Mouse (Mus musculus): ENCODE results near the gene Cntn1. TPM values are rescaled to one million over a fixed set of nuclear protein-coding genes. Genes with fewer than 3 reads are reported as not detected.

Cntn1 gene
- polyA plus RNA-seq, 1 experiment from 2014 or later, result 1.8 TPM

DNA sequence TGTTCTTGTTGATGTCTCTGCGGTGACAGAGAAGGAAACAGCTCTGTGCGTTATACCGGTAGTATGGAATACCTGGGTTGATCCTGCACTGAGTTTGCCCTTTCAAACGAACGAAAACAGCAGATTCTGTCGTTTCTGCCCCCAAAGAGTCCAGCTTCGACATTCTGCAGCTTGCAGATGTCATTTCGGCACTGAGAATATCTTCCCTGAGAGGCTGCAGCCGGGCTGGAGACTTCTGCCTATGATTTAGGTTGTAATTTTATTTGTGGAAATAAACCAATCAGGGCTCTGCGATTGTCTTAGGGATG, 109.8 kb downstream of the Cntn1 start:
- Histone ChIP-seq H3K9ac (no peak overlapping the region), H3K27me3 (0 out of 2 replicates have a peak, but pooled peaks cover 3% of the 10 kb centered on the region), H3K9me3 (no peaks in the 10 kb centered on the region), H3K27ac (no peak overlapping the region), H3K36me3 (no peaks in the 10 kb centered on the region), H3K4me3 (no peak overlapping the region), H3K4me1 (no peaks in the 10 kb centered on the region), H3K4me2 (replicated peaks) (no peak overlapping the region)
- WGBS, result 75% methylated on average over 10 of the region's 10 CpGs
- ATAC-seq (ENCODE audit: low FRiP score, low read depth), result no peak

DNA sequence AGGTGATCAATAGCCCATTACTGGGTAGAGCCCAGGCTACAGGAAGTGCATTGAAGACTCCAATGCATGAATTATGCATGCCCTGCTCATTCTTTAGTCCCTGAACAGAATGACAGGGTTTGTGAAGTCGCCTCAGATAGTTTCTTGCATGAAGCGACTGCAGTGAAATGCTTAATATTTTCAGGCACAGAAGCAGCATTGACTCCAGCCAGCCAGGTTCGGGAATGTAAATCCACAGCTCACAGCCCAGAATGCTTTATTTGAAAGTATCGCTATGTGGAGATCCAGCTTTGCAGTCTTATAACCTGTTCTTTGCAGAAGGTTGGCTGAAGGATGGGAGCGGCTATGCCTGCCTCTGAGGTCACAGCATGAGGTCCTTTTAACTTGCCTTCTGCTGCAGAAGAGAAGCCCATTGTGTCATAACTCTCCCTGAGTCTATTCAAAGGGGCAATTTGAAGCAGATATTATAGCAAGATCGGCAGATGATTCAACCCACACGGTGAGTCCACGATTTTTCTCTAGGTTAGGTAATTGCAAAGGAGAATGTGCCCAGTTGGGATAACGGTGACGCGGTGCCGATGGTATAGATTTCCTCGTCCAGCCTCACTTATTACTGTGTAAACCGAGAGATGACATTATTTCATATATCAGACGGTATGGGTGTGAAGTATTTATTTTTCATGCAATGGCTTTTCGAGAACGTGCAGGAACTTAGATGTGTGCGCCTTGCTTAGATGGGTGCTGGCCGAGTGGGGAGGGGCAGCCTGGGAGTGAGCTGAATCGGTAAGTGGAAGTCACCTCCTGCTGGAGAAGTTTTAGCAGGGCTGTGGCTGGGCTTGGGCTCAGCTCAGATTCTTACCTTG, 110.4 kb downstream of the Cntn1 start:
- ATAC-seq (ENCODE audit: low FRiP score, low read depth), result no peak
- Histone ChIP-seq H3K36me3 (no peaks in the 10 kb centered on the region), H3K4me2 (replicated peaks) (peak overlapping the region; percentile 30), H3K27ac (no peak overlapping the region), H3K9me3 (no peaks in the 10 kb centered on the region), H3K4me3 (no peak overlapping the region), H3K27me3 (0 out of 2 replicates have a peak, but pooled peaks cover 3% of the 10 kb centered on the region), H3K4me1 (no peaks in the 10 kb centered on the region), H3K9ac (no peak overlapping the region)
- WGBS, result 51% methylated on average over 20 of the region's 20 CpGs

DNA sequence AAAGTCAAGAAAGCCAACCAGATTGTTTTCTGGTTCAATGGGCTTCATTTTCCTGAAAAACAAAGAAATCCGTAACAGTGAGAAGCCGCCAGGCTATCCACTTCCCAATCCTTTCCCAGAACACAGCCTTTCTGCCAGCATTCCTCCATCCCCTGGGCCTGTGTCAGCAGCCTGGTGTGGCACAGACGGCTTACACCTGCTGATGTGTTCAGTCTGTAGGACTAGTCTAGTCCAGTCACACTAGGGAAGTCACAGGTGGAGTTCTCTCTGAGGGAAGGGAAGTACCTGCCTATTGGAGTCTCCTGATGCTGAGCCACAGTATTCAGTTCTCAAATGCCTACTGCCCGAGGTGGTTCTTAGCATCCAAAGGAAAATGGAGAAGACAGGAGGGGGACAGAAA, 111.9 kb downstream of the Cntn1 start:
- Histone ChIP-seq H3K4me1 (no peaks in the 10 kb centered on the region), H3K27ac (no peak overlapping the region)
- 61% methylated on average over 4 of the region's 4 CpGs for WGBS

DNA sequence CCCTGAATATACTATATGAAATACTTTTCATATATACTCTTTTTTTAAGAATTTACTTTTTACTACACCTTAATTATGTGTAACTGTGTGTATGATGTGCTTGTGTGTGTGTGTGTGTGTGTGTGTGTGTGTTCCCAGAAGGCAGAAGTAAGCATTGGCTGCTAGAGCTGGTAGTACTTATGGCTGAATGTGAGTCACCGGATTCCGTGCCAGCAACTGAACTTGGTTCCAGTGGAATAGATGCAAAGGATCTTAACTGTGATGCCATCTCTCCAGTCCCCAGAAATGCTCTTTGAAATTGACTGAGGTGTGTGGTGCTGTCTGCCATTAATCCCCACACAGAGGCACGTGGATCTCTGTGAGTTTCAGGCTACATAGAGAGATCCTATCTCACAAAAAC, 113.2 kb downstream of the Cntn1 start:
- H3K4me3 ChIP-seq, result no peak overlapping the region
- H3K9me3 ChIP-seq, result no peaks in the 10 kb centered on the region
- H3K36me3 ChIP-seq, result no peaks in the 10 kb centered on the region
- no peak for ATAC-seq (ENCODE audit: low FRiP score, low read depth)
- H3K27ac ChIP-seq, result no peak overlapping the region
- 0 out of 2 replicates have a peak, but pooled peaks cover 3% of the 10 kb centered on the region for H3K27me3 ChIP-seq
- whole genome bisulfite sequencing, result 82% methylated on average over 3 of the region's 3 CpGs
- H3K4me1 ChIP-seq, result no peaks in the 10 kb centered on the region
- no peak overlapping the region for H3K9ac ChIP-seq
- no peak overlapping the region for H3K4me2 ChIP-seq (replicated peaks)

More for the DNA sequence above, 111.9 kb downstream of the Cntn1 start:
- Histone ChIP-seq H3K9ac (no peak overlapping the region), H3K9me3 (no peaks in the 10 kb centered on the region), H3K4me3 (no peak overlapping the region), H3K27me3 (0 out of 2 replicates have a peak, but pooled peaks cover 3% of the 10 kb centered on the region), H3K36me3 (no peaks in the 10 kb centered on the region), H3K4me2 (replicated peaks) (no peak overlapping the region)
- no peak for ATAC-seq (ENCODE audit: low FRiP score, low read depth)

DNA sequence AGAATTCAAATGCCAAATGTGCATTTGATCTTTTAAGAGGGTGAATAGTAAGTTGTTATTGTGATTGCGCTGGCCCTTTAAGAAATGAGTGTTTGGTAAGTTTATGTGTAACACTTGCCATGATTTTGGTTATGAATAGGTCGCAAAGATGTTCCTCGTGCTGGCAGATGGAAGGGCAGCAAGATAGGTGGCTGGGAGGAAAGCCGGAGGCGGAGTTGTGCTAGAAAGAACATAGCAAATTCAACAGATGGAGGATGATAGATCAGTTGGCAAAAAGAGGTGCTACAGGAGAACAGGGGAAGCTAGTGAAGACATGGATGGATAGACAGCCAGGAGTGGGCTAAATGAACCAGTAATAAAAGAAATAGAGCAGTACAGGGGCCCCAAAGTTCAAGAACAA, 115.3 kb downstream of the Cntn1 start:
- Histone ChIP-seq H3K4me3 (no peak overlapping the region), H3K27ac (no peak overlapping the region), H3K4me2 (replicated peaks) (no peak overlapping the region), H3K36me3 (no peaks in the 10 kb centered on the region), H3K9ac (no peak overlapping the region), H3K27me3 (no peaks in the 10 kb centered on the region), H3K9me3 (no peaks in the 10 kb centered on the region), H3K4me1 (no peaks in the 10 kb centered on the region)
- no peak for ATAC-seq (ENCODE audit: low FRiP score, low read depth)
- 85% methylated on average over 5 of the region's 5 CpGs for WGBS

DNA sequence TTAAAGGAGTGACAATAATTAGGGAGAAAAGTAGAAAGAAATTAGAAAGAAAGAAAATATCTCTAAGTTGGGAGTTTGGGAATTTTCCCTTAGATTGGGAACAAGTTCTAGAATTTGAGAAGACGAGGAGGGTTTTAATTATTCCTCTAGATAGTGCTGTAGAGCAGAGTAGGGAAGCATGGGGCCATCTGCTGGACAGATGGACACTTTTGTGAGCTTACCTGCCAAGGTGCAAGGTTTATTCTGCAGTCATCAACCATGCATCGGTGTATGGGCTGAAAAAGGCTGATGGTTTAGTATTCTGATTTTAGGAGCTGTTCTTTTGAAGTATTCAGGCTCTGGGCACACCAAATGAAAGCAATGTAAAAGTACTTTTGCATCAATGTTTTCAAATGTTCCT, 124.8 kb downstream of the Cntn1 start:
- Histone ChIP-seq H3K4me1 (0 out of 2 replicates have a peak, but pooled peaks cover 3% of the 10 kb centered on the region), H3K27me3 (no peaks in the 10 kb centered on the region), H3K4me2 (replicated peaks) (no peak overlapping the region), H3K4me3 (no peak overlapping the region), H3K9ac (no peak overlapping the region), H3K27ac (no peak overlapping the region), H3K9me3 (no peaks in the 10 kb centered on the region), H3K36me3 (no peaks in the 10 kb centered on the region)
- 63% methylated on average over 2 of the region's 2 CpGs for WGBS
- ATAC-seq (ENCODE audit: low FRiP score, low read depth), result no peak

DNA sequence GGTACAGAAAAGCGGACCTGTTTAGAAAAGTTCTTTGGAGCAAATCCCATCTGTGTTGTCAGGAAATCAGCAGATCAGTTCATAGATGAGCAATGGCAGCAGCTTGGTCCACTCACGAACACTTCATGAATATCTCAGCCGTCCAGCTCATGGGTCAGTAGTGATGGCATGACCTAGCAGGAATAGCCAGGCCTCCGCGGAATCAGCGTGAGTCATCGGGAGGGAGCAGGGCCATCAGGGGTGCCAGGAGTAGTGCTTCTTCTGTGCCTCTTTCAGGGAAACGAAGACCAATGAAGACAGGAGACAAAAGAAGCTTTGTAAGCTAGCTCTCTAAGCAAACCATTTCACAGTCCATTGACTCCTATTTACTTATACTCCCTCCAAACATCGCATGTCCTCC, 126.4 kb downstream of the Cntn1 start:
- H3K4me3 ChIP-seq, result no peak overlapping the region
- H3K27me3 ChIP-seq, result no peaks in the 10 kb centered on the region
- no peak for ATAC-seq (ENCODE audit: low FRiP score, low read depth)
- H3K4me1 ChIP-seq, result 0 out of 2 replicates have a peak, but pooled peaks cover 3% of the 10 kb centered on the region
- WGBS, result 92% methylated on average over 9 of the region's 9 CpGs
- no peak overlapping the region for H3K4me2 ChIP-seq (replicated peaks)
- H3K9ac ChIP-seq, result no peak overlapping the region
- no peak overlapping the region for H3K27ac ChIP-seq
- no peaks in the 10 kb centered on the region for H3K9me3 ChIP-seq
- H3K36me3 ChIP-seq, result no peaks in the 10 kb centered on the region

DNA sequence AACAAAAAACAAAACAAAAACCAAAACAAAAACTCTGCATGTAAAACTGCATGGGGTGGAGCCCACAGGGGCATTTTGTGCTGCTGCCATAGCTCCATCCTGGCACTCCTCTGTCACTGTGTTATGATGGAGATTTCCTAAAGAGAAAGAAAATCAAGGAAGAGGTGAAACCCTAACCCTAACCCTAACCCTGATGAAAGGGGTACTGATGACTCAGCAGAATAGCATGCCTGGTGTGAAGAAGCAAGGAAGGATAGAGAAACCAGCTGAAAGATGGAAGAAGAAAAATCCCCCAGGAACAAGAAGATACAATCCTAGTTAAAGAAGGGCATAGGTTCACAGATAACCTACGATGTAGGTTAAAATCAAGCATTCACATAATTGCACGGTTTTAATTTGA, 134.5 kb downstream of the Cntn1 start:
- Histone ChIP-seq H3K27me3 (no peaks in the 10 kb centered on the region), H3K36me3 (no peaks in the 10 kb centered on the region), H3K27ac (no peak overlapping the region), H3K9me3 (no peaks in the 10 kb centered on the region), H3K9ac (no peak overlapping the region), H3K4me2 (replicated peaks) (no peak overlapping the region), H3K4me1 (0 out of 2 replicates have a peak, but pooled peaks cover 5% of the 10 kb centered on the region), H3K4me3 (no peak overlapping the region)
- no peak for ATAC-seq (ENCODE audit: low FRiP score, low read depth)
- 94% methylated on average over 2 of the region's 2 CpGs for WGBS

DNA sequence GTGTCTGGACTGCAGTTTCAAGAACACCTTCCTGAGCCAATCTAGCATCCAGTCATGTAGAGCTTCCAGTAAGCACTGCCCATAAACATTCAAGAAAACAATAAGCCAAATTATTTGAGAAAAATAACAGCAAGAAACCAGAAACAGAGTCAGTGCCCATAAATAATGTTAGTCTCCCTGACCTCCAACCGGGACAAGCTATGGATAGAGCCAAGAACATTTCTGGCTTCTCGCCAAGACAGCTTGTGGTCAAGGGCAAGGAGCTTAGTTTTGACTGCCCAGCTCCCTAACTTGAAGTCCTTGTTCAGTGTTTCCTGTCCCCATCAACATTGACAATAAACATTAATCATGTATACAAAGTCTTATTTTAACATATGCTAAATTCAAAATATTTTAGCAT, 139.0 kb downstream of the Cntn1 start:
- H3K9me3 ChIP-seq, result 0 out of 2 replicates have a peak, but pooled peaks cover 2% of the 10 kb centered on the region
- no peak overlapping the region for H3K4me2 ChIP-seq (replicated peaks)
- no peaks in the 10 kb centered on the region for H3K36me3 ChIP-seq
- no peak overlapping the region for H3K4me3 ChIP-seq
- no peak overlapping the region for H3K9ac ChIP-seq
- 37% methylated on average over 2 of the region's 2 CpGs for WGBS
- no peak for ATAC-seq (ENCODE audit: low FRiP score, low read depth)
- no peaks in the 10 kb centered on the region for H3K27me3 ChIP-seq
- 0 out of 2 replicates have a peak, but pooled peaks cover 5% of the 10 kb centered on the region for H3K4me1 ChIP-seq
- no peak overlapping the region for H3K27ac ChIP-seq

DNA sequence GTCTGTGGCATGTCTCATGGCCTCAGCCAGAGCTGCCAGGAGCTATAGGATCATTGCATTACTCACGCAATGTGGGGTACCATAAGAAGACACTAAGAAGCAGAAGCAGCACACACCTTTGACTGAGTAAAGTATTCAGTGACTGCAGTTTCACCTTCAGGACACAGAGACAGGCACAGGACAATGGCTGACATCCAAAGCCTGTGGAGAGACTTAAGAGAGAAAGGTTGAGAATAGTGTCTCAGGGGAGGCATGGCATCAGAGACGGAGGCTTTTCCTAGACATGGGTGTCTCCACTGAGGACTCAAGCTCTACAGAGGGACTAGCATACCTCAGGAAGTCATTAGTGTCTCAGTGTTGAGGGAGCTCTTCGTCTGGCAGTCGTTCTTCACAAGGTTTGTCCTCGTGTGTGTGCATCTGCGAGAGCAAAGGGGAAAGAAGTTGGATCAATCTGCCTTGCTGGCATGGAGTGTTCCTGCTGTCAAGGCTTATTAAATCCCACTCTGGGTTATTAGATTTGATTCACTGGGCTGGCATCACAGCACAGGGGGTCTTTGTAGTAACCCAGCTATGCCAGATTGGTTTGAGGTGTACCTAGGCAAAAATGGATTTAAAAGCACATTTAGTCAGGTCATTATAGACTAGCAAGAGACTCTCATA, 149.5 kb downstream of the Cntn1 start:
- H3K9me3 ChIP-seq, result no peaks in the 10 kb centered on the region
- no peak overlapping the region for H3K9ac ChIP-seq
- H3K4me3 ChIP-seq, result no peak overlapping the region
- no peaks in the 10 kb centered on the region for H3K36me3 ChIP-seq
- WGBS, result 72% methylated on average over 6 of the region's 6 CpGs
- ATAC-seq (ENCODE audit: low FRiP score, low read depth), result no peak
- H3K27ac ChIP-seq, result no peak overlapping the region
- H3K4me2 ChIP-seq (replicated peaks), result no peak overlapping the region
- no peaks in the 10 kb centered on the region for H3K27me3 ChIP-seq
- no peaks in the 10 kb centered on the region for H3K4me1 ChIP-seq

DNA sequence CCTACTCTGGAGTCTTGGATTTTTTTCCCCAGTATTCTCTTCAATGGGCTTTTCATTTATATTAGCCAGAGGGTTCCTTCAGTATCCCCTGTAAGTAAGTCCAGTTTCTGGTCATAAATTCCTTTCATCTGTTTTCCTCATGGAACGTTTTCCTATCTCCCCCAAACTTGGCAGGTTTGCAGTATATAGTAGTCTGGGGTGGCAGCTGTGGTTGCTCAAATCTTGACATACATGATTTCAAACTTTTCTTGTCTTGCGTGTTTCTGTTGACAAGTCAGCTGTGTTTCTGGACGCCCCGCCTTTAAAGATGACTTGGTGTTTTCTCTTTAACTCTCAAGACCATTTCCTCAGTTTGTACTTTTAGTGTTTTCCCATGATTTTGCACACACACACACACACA, 155.7 kb downstream of the Cntn1 start:
- Histone ChIP-seq H3K9ac (no peak overlapping the region), H3K27me3 (no peaks in the 10 kb centered on the region), H3K9me3 (no peaks in the 10 kb centered on the region), H3K27ac (no peak overlapping the region), H3K4me3 (no peak overlapping the region), H3K36me3 (no peaks in the 10 kb centered on the region), H3K4me1 (no peaks in the 10 kb centered on the region), H3K4me2 (replicated peaks) (no peak overlapping the region)
- ATAC-seq (ENCODE audit: low FRiP score, low read depth), result no peak
- WGBS, result 80% methylated on average over 4 of the region's 4 CpGs

DNA sequence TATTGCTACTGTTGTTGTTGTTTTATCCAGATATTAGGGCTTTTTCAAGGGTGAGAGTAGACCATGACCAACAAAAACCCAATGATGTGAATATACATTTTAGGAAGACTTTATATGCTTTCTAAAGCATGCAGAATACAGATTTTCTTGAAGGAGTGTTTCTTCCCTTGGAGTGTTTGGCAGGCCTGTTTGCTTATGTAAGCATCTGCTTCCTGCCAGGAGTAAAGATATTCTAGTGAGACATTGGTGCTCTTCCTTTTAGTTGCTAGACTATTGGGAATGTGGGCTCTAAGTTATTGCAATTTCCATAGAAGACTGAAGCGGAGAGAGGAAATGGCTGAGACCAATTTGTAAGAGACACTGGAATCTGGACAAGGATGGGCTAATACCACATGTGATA, 158.8 kb downstream of the Cntn1 start:
- ATAC-seq (ENCODE audit: low FRiP score, low read depth), result no peak
- H3K4me1 ChIP-seq, result no peaks in the 10 kb centered on the region
- no peaks in the 10 kb centered on the region for H3K9me3 ChIP-seq
- H3K4me3 ChIP-seq, result no peak overlapping the region
- 94% methylated on average over 1 of the region's 1 CpGs for WGBS
- no peak overlapping the region for H3K9ac ChIP-seq
- no peak overlapping the region for H3K4me2 ChIP-seq (replicated peaks)
- no peak overlapping the region for H3K27ac ChIP-seq
- H3K36me3 ChIP-seq, result no peaks in the 10 kb centered on the region
- H3K27me3 ChIP-seq, result no peaks in the 10 kb centered on the region
